Mouse (Mus musculus) bone marrow macrophage, adult 2 months (primary cell): ENCODE results near the gene Gm11985.

ENCODE experiments used
- CTCF ChIP-seq: IDR thresholded peaks from 2 replicates; pipeline ENCODE4 v1.5.1; 2012; ENCODE audit warnings: low read depth, mild to moderate bottlenecking, low read length, moderate library complexity
- POLR2A ChIP-seq: IDR thresholded peaks from 2 replicates; pipeline ENCODE4 v1.6.1; 2012; ENCODE audit warnings: mild to moderate bottlenecking, low read depth, low read length, borderline replicate concordance

GRCm38 (mm10) chr11:7164416-7164815, 24.0 kb downstream of the Gm11985 start:
- no peak for TF ChIP-seq POLR2A
- TF ChIP-seq CTCF = no peak
